Mouse (Mus musculus) MEL (cell line): ENCODE data around the gene Fndc8. TPM values are rescaled to one million over a fixed set of nuclear protein-coding genes. Genes with fewer than 3 reads are reported as not detected.
"Not testable (repeated sequence)": the region's sequence is repeated elsewhere in the genome, so short reads cannot be mapped to it uniquely, and the experiment has no call there.

Experiments
- DNase-seq: peaks from one replicate; pipeline ENCODE4 v3.0.0; 2011; ENCODE audit warnings: low read depth, low spot score
- H3K27ac ChIP-seq: 2 replicates; pipeline ENCODE4 v1.5.1; 2012; ENCODE audit warnings: low read depth, mild to moderate bottlenecking, control low read depth, low read length, moderate library complexity; ENCODE audit not compliant: control insufficient read depth
- H3K27me3 ChIP-seq, 2 experiments: fragments of 150-350 bp in 1 of 2; sonication (generic) in 1 of 2; 2 replicates each; pipeline ENCODE4 v1.6.1; 2012; ENCODE audit warnings: low read length in 2 of 2, mild to moderate bottlenecking in 2 of 2, improper control_type of control experiment in 1 of 2, moderate library complexity in 1 of 2; ENCODE audit not compliant: insufficient read depth in 2 of 2, control insufficient read depth in 1 of 2
- H3K36me3 ChIP-seq, 2 experiments: 2 replicates each; pipeline ENCODE4 v1.6.1; 2012 to 2014; ENCODE audit warnings: low read length in 2 of 2, improper control_type of control experiment in 1 of 2, inconsistent platforms in 1 of 2, mild to moderate bottlenecking in 1 of 2; ENCODE audit not compliant: insufficient read depth in 2 of 2, control insufficient read depth in 1 of 2
- H3K4me1 ChIP-seq, 2 experiments: fragments of 150-350 bp in 1 of 2; sonication (generic) in 1 of 2; 2 replicates each; pipeline ENCODE4 v1.6.1; 2012; ENCODE audit warnings: low read length in 2 of 2, improper control_type of control experiment in 1 of 2, mild to moderate bottlenecking in 1 of 2; ENCODE audit not compliant: insufficient read depth in 2 of 2, control insufficient read depth in 1 of 2
- H3K4me3 ChIP-seq, 2 experiments: fragments of 150-350 bp in 1 of 2; sonication (generic) in 1 of 2; 2 replicates each; pipeline ENCODE4 v1.5.1; 2012; ENCODE audit warnings: low read depth in 2 of 2, low read length in 2 of 2, mild to moderate bottlenecking in 2 of 2, moderate library complexity in 2 of 2, control low read depth in 1 of 2, improper control_type of control experiment in 1 of 2; ENCODE audit not compliant: control insufficient read depth in 1 of 2, insufficient read depth in 1 of 2
- H3K79me2 ChIP-seq: 2 replicates; pipeline ENCODE4 v1.6.1; 2012; ENCODE audit warnings: mild to moderate bottlenecking, low read length, moderate library complexity; ENCODE audit not compliant: control insufficient read depth, poor library complexity, insufficient read depth
- H3K9ac ChIP-seq: 2 replicates; pipeline ENCODE4 v1.6.1; 2012; ENCODE audit warnings: low read depth, mild to moderate bottlenecking, control low read depth, low read length, moderate library complexity; ENCODE audit not compliant: control insufficient read depth, poor library complexity, severe bottlenecking
- H3K9me3 ChIP-seq: fragments of 150-350 bp; sonication (generic); replicated peaks from 2 replicates; pipeline ENCODE4 v1.6.1; 2012; ENCODE audit warnings: mild to moderate bottlenecking, low read length, improper control_type of control experiment, moderate library complexity; ENCODE audit not compliant: insufficient read depth
- BHLHE40 ChIP-seq: IDR thresholded peaks from 2 replicates; pipeline ENCODE4 v1.6.1; 2012; ENCODE audit warnings: low read depth, mild to moderate bottlenecking, inconsistent platforms, low read length, improper control_type of control experiment, borderline replicate concordance
- EP300 ChIP-seq, 2 experiments: IDR thresholded peaks; 2 replicates each; pipeline ENCODE4 v1.6.1; 2011; ENCODE audit warnings: improper control_type of control experiment in 2 of 2, low read length in 2 of 2, low read depth in 1 of 2, mild to moderate bottlenecking in 1 of 2
- GABPA ChIP-seq: IDR thresholded peaks from 2 replicates; pipeline ENCODE4 v1.6.1; 2012; ENCODE audit warnings: low read depth, mild to moderate bottlenecking, inconsistent platforms, low read length, improper control_type of control experiment, moderate library complexity
- GATA1 ChIP-seq: IDR thresholded peaks from 2 replicates; pipeline ENCODE4 v1.6.1; 2011; ENCODE audit warnings: low read depth, low read length, improper control_type of control experiment
- HCFC1 ChIP-seq: IDR thresholded peaks from 2 replicates; pipeline ENCODE4 v1.6.1; 2012; ENCODE audit warnings: low read depth, mild to moderate bottlenecking, inconsistent platforms, low read length, improper control_type of control experiment, moderate library complexity
- JUND ChIP-seq: IDR thresholded peaks from 2 replicates; pipeline ENCODE4 v1.6.1; 2011; ENCODE audit warnings: low read depth, mild to moderate bottlenecking, improper control_type of control experiment, low read length
- MAX ChIP-seq: IDR thresholded peaks from 2 replicates; pipeline ENCODE4 v1.6.1; 2011; ENCODE audit warnings: low read length, improper control_type of control experiment
- MAZ ChIP-seq: IDR thresholded peaks from 2 replicates; pipeline ENCODE4 v1.6.1; 2012; ENCODE audit warnings: low read depth, mild to moderate bottlenecking, inconsistent platforms, low read length, improper control_type of control experiment
- MYB ChIP-seq: IDR thresholded peaks from 2 replicates; pipeline ENCODE4 v1.6.1; 2011; ENCODE audit warnings: mild to moderate bottlenecking, low read depth, low read length, improper control_type of control experiment
- NRF1 ChIP-seq: IDR thresholded peaks from 2 replicates; pipeline ENCODE4 v1.6.1; 2014; ENCODE audit warnings: low read depth, mild to moderate bottlenecking, inconsistent platforms, low read length, improper control_type of control experiment, moderate library complexity; ENCODE audit not compliant: poor library complexity, insufficient read depth, severe bottlenecking
- RAD21 ChIP-seq: IDR thresholded peaks from 2 replicates; pipeline ENCODE4 v1.6.1; 2011; ENCODE audit warnings: mild to moderate bottlenecking, low read depth, low read length, improper control_type of control experiment
- TBP ChIP-seq: IDR thresholded peaks from 2 replicates; pipeline ENCODE4 v1.8.0; 2011; ENCODE audit warnings: low read depth, low read length, improper control_type of control experiment
- UBTF ChIP-seq: IDR thresholded peaks from 2 replicates; pipeline ENCODE4 v1.6.1; 2012; ENCODE audit warnings: low read depth, mild to moderate bottlenecking, inconsistent platforms, low read length, improper control_type of control experiment, moderate library complexity, borderline replicate concordance; ENCODE audit not compliant: insufficient read depth
- USF1 ChIP-seq: IDR thresholded peaks from 2 replicates; pipeline ENCODE4 v1.6.1; 2014; ENCODE audit warnings: low read depth, mild to moderate bottlenecking, inconsistent platforms, low read length, improper control_type of control experiment, moderate library complexity
- ZKSCAN1 ChIP-seq: IDR thresholded peaks from 2 replicates; pipeline ENCODE4 v1.6.1; 2012; ENCODE audit warnings: low read depth, mild to moderate bottlenecking, inconsistent platforms, low read length, improper control_type of control experiment, moderate library complexity
- polyA plus RNA-seq, 2 experiments: library from polyadenylated mRNA; stranded (reverse) in 1 of 2; unstranded in 1 of 2; fragments of >175 nt in 1 of 2; fragments of >200 nt in 1 of 2; gene quantifications; 2 replicates each; pipeline versions ENCODE4 v1.2.1 to v1.2.4; 2012; ENCODE audit warnings: low replicate concordance in 2 of 2, low read depth in 1 of 2; ENCODE audit not compliant: insufficient read length in 2 of 2, insufficient read depth in 1 of 2, missing spikeins in 1 of 2
- total RNA-seq: library from RNA; depleted of rRNA; stranded (reverse); fragments of 300-350 nt; gene quantifications from 2 replicates; pipeline ENCODE4 v1.2.3, GENCODE M21; 2012

The Fndc8 gene
- total and polyA plus RNA-seq, 3 experiments: 0.15 to 0.72 TPM; not detected in 1

DNA sequence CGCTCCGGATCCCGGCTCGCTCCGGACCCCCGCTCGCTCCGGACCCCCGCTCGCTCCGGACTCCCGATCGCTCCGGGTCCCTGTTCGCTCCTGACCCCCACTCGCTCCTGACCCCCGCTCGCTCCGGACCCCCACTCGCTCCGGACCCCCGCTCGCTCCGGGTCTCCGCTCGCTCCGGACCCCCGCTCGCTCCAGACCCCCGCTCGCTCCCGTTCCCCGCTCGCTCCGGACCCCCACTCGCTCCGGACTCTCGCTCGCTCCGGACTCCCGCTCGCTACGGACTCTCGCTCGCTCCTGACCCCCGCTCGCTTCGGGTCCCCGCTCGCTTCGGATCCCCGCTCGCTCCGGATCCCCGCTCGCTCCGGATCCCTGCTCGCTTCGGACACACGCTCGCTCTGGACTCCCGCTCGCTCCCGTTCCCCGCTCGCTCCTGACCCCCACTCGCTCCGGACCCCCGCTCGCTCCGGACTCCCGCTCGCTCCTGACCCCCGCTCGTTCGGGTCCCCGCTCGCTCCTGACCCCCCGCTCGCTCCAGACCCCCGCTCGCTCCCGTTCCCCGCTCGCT lies 38.5 kb downstream of the Fndc8 start:
- H3K4me1 ChIP-seq, H3K4me3 ChIP-seq, H3K36me3 ChIP-seq, H3K79me2 ChIP-seq, H3K9ac ChIP-seq, DNase-seq, H3K27me3 ChIP-seq, H3K27ac ChIP-seq, H3K9me3 ChIP-seq: not testable (repeated sequence)

DNA sequence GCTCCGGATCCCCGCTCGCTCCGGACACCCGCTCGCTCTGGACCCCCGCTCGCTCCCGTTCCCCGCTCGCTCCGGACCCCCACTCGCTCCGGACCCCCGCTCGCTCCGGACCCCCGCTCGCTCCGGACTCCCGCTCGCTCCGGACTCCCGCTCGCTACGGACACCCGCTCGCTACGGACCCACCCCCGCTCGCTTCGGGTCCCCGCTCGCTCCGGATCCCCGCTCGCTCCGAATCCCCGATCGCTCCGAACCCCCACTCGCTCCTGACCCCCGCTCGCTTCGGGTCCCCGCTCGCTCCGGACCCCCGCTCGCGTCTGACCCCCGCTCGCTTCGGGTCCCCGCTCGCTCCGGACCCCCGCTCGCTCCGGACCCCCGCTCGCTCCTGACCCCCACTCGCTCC lies 39.2 kb downstream of the Fndc8 start:
- not testable (repeated sequence) for H3K4me1 ChIP-seq, H3K4me3 ChIP-seq, DNase-seq, H3K27ac ChIP-seq, H3K79me2 ChIP-seq, H3K9ac ChIP-seq, H3K27me3 ChIP-seq, H3K9me3 ChIP-seq, H3K36me3 ChIP-seq

DNA sequence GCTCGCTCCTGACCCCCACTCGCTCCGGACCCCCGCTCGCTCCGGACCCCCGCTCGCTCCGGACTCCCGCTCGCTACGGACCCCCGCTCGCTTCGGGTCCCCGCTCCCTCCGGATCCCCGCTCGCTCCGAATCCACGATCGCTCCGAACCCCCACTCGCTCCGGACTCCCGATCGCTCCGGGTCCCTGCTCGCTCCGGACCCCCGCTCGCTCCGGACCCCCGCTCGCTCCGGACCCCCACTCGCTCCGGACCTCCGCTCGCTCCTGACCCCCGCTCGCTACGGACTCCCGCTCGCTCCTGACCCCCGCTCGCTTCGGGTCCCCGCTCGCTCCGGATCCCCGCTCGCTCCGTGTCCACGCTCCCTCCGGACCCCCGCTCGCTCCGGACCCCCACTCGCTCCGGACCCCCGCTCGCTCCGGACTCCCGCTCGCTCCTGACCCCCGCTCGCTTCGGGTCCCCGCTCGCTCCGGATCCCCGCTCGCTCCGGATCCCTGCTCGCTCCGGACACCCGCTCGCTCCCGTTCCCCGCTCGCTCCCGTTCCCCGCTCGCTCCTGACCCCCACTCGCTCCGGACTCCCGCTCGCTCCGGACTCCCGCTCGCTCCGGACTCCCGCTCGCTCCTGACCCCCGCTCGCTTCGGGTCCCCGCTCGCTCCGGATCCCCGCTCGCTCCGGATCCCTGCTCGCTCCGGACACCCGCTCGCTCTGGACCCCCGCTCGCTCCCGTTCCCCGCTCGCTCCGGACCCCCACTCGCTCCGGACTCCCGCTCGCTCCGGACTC lies 39.9 kb downstream of the Fndc8 start:
- H3K9me3 ChIP-seq, H3K36me3 ChIP-seq, H3K9ac ChIP-seq, H3K79me2 ChIP-seq, H3K27me3 ChIP-seq, H3K4me1 ChIP-seq, H3K4me3 ChIP-seq, H3K27ac ChIP-seq, DNase-seq: not testable (repeated sequence)

DNA sequence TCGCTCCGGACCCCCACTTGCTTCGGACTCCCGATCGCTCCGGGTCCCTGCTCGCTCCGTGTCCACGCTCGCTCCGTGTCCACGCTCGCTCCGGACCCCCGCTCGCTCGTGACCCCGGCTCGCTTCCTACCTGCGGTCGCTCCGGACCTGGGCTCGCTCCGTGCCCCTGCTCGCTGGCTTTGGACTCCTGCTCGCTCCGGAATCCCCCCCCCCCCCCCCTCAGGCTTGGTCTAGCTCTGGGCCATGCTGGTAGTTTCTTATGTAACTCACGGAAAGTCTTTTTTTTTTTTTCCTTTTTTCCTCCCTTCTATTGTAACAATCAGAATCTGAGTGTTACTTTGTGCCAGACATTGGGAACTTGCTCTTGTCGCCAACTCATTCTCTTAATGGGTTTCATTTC lies 41.3 kb downstream of the Fndc8 start:
- H3K9me3 ChIP-seq: no peaks in the 10 kb centered on the region; the same call in 1 of the 2 replicates
- no peaks in the 10 kb centered on the region for H3K4me1 ChIP-seq
- H3K27me3 ChIP-seq: peaks cover 0 to 4% of the 10 kb centered on the region in 2 experiments; a peak in 1 of 4 replicates
- DNase-seq: no peak
- H3K36me3 ChIP-seq: no peaks in the 10 kb centered on the region
- H3K79me2 ChIP-seq: no peaks in the 10 kb centered on the region
- H3K4me3 ChIP-seq: no peak overlapping the region
- TF ChIP-seq RAD21 (no peak), BHLHE40 (no peak), NRF1 (no peak), GATA1 (no peak), ZKSCAN1 (no peak), HCFC1 (no peak), UBTF (no peak), USF1 (no peak), GABPA (no peak), MAZ (no peak), JUND (no peak), TBP (no peak), MYB (no peak), MAX (no peak), EP300 (IDR thresholded peaks at IDR 0.05; ENCODE audit: low read depth in 1 of 2, low read length in 2 of 2) (no peak)
- no peak overlapping the region for H3K27ac ChIP-seq
- H3K9ac ChIP-seq: no peak overlapping the region
